ENCODE assay signal across 27 mouse cellular contexts in genomic region chr14:17578776-17579175, GRCm38 (mm10).
DNase-seq lines count a peak whose midpoint lies in the region; ATAC-seq lines count a peak whose summit lies in the region.
"Had no signal": no experiment of that assay in that cellular context is flagged by ENCODE, and none has a peak within 500 bp of the region (broad histone marks: within the 10 kb centered on the region; RNA-seq: fewer than 3 reads in every experiment).

No protein-coding gene starts in this region.

- no peak overlapping the region for H3K27ac ChIP-seq in heart, embryonic 11.5 days (ENCODE audit: low read depth, low read length)
- H3K27ac ChIP-seq: forebrain, embryonic 10.5 days; hindbrain, embryonic 10.5 days; kidney, embryonic 15.5 days; limb, embryonic 13.5 days; liver, embryonic 14.5 days; midbrain, embryonic 10.5 days had no signal

- H3K36me3 ChIP-seq in heart, embryonic 11.5 days (ENCODE audit: control insufficient read depth, insufficient read depth, low read length) = no peaks in the 10 kb centered on the region
- H3K36me3 ChIP-seq: forebrain, embryonic 10.5 days; G1E; heart, embryonic 12.5 days; hindbrain, embryonic 10.5 days; kidney, embryonic 15.5 days; limb, embryonic 13.5 days; midbrain, embryonic 10.5 days had no signal

- no peaks in the 10 kb centered on the region for H3K27me3 ChIP-seq in heart, embryonic 11.5 days (ENCODE audit: control insufficient read depth, insufficient read depth, low read length)
- H3K27me3 ChIP-seq: CH12.LX; heart, embryonic 12.5 days; kidney, embryonic 15.5 days; limb, embryonic 13.5 days; Patski had no signal

- WGBS in heart, embryonic 11.5 days (ENCODE audit: insufficient replicate concordance) = 82% methylated on average over 1 of the region's 1 CpGs

- DNase-seq in heart, adult 8-10 months (ENCODE audit: low spot score) = peak; percentile 5
- DNase-seq in retina, adult 2 months (ENCODE audit: low read depth, low spot score) = peak; percentile 37
- DNase-seq in retina, embryonic 14.5 days (ENCODE audit: low spot score) = no peak
- peak; percentile 93 for DNase-seq in gonadal fat pad, adult 2 months (ENCODE audit: low read depth)
- no peak for DNase-seq in testis, postnatal 14 days (ENCODE audit: low spot score)
- no peak for DNase-seq in layer of hippocampus, postnatal 36 days
- DNase-seq: adrenal gland, adult 2 months; B cell, adult 2 months; cerebellum, adult 11-12 months; cerebellum, postnatal 25 days; forebrain, postnatal 0 days; gastrocnemius, postnatal 25 days; heart, postnatal 10 days; kidney, postnatal 36 days; lung, embryonic 14.5 days had no signal

- H3K4me2 ChIP-seq in heart, embryonic 11.5 days = no peak overlapping the region
- H3K4me2 ChIP-seq: heart, embryonic 12.5 days; kidney, embryonic 15.5 days; limb, embryonic 13.5 days; lung, embryonic 14.5 days had no signal

- no peak for ATAC-seq in heart, embryonic 11.5 days (replicated peaks; ENCODE audit: insufficient number of reproducible peaks, low FRiP score, low TSS enrichment)
- ATAC-seq: forebrain, postnatal 0 days; intestine, postnatal 0 days; Patski had no signal

- H3K9me3 ChIP-seq in heart, embryonic 11.5 days (replicated peaks; ENCODE audit: control insufficient read depth, low read length) = no peaks in the 10 kb centered on the region
- H3K9me3 ChIP-seq: forebrain, embryonic 10.5 days; G1E; heart, embryonic 12.5 days; hindbrain, embryonic 10.5 days; kidney, embryonic 15.5 days; midbrain, embryonic 10.5 days had no signal

- H3K9ac ChIP-seq in heart, embryonic 11.5 days (ENCODE audit: low read depth, low read length) = no peak overlapping the region
- H3K9ac ChIP-seq: forebrain, postnatal 0 days; heart, embryonic 12.5 days; kidney, embryonic 15.5 days; limb, embryonic 13.5 days; liver, embryonic 14.5 days; lung, embryonic 14.5 days had no signal

- no peak overlapping the region for H3K4me3 ChIP-seq in heart, embryonic 11.5 days (ENCODE audit: low read depth, low read length)
- H3K4me3 ChIP-seq: forebrain, embryonic 10.5 days; heart, embryonic 12.5 days; hindbrain, embryonic 10.5 days; kidney, embryonic 15.5 days; limb, embryonic 13.5 days; midbrain, embryonic 10.5 days had no signal

- H3K4me1 ChIP-seq in heart, embryonic 11.5 days (ENCODE audit: control insufficient read depth, insufficient read depth, low read length) = no peaks in the 10 kb centered on the region
- H3K4me1 ChIP-seq: forebrain, embryonic 10.5 days; heart, embryonic 12.5 days; hindbrain, embryonic 10.5 days; kidney, embryonic 15.5 days; limb, embryonic 13.5 days; midbrain, embryonic 10.5 days had no signal

Comparison
In these comparisons a context has a peak if more than half of its experiments do, and no peak if none do; other contexts are left out.
1. DNase-seq: peak in heart, adult 8-10 months (single experiment), retina, adult 2 months (single experiment) and gonadal fat pad, adult 2 months (single experiment); none in retina, embryonic 14.5 days (single experiment), testis, postnatal 14 days (single experiment) and layer of hippocampus, postnatal 36 days (0 of 2).